Mouse (Mus musculus) bone marrow macrophage, adult 2 months (primary cell): ENCODE measurements at regions not wholly inside any gene's neighbourhood (a gene's known extent, or its start where the extent isn't known, plus 50 kb on each side); places are given as distances from the start of the nearest gene placed in this dataset.

Experiments
- CTCF ChIP-seq: IDR thresholded peaks from 2 replicates; pipeline ENCODE4 v1.5.1; 2012; ENCODE audit warnings: low read depth, mild to moderate bottlenecking, low read length, moderate library complexity
- POLR2A ChIP-seq: IDR thresholded peaks from 2 replicates; pipeline ENCODE4 v1.6.1; 2012; ENCODE audit warnings: mild to moderate bottlenecking, low read depth, low read length, borderline replicate concordance

DNA sequence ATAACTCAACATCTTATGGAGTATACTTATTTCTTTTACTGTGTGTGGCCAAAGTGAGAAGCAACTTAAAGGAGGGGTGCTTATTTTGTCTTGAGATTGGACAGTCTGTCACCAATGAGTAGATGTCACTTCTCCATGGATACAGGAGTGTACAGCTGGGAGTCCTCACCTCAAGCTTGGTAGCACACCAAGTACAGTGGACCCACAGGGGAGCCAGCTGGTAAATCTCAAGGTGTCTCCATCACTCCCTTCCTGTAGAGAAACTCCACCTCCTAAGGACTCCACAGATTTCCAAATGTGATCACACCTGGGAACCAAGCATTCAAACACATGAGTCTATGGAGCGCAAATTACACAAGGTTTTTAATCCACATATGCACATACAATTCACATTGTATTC lies 105.8 kb upstream of the B3gat2 start:
- TF ChIP-seq CTCF (no peak), POLR2A (no peak)
